Mouse (Mus musculus) MEL (cell line): Measurements from ENCODE around the gene Foxd1. TPM values are rescaled to one million over a fixed set of nuclear protein-coding genes. Genes with fewer than 3 reads are reported as not detected.

Experiments used
- DNase-seq: peaks from one replicate; pipeline ENCODE4 v3.0.0; 2011; ENCODE audit warnings: low read depth, low spot score
- H3K27ac ChIP-seq: 2 replicates; pipeline ENCODE4 v1.5.1; 2012; ENCODE audit warnings: low read depth, mild to moderate bottlenecking, control low read depth, low read length, moderate library complexity; ENCODE audit not compliant: control insufficient read depth
- H3K27me3 ChIP-seq, 2 experiments: fragments of 150-350 bp in 1 of 2; sonication (generic) in 1 of 2; 2 replicates each; pipeline ENCODE4 v1.6.1; 2012; ENCODE audit warnings: low read length in 2 of 2, mild to moderate bottlenecking in 2 of 2, improper control_type of control experiment in 1 of 2, moderate library complexity in 1 of 2; ENCODE audit not compliant: insufficient read depth in 2 of 2, control insufficient read depth in 1 of 2
- H3K36me3 ChIP-seq, 2 experiments: 2 replicates each; pipeline ENCODE4 v1.6.1; 2012 to 2014; ENCODE audit warnings: low read length in 2 of 2, improper control_type of control experiment in 1 of 2, inconsistent platforms in 1 of 2, mild to moderate bottlenecking in 1 of 2; ENCODE audit not compliant: insufficient read depth in 2 of 2, control insufficient read depth in 1 of 2
- H3K4me1 ChIP-seq, 2 experiments: fragments of 150-350 bp in 1 of 2; sonication (generic) in 1 of 2; 2 replicates each; pipeline ENCODE4 v1.6.1; 2012; ENCODE audit warnings: low read length in 2 of 2, improper control_type of control experiment in 1 of 2, mild to moderate bottlenecking in 1 of 2; ENCODE audit not compliant: insufficient read depth in 2 of 2, control insufficient read depth in 1 of 2
- H3K4me3 ChIP-seq, 2 experiments: fragments of 150-350 bp in 1 of 2; sonication (generic) in 1 of 2; 2 replicates each; pipeline ENCODE4 v1.5.1; 2012; ENCODE audit warnings: low read depth in 2 of 2, low read length in 2 of 2, mild to moderate bottlenecking in 2 of 2, moderate library complexity in 2 of 2, control low read depth in 1 of 2, improper control_type of control experiment in 1 of 2; ENCODE audit not compliant: control insufficient read depth in 1 of 2, insufficient read depth in 1 of 2
- H3K79me2 ChIP-seq: 2 replicates; pipeline ENCODE4 v1.6.1; 2012; ENCODE audit warnings: mild to moderate bottlenecking, low read length, moderate library complexity; ENCODE audit not compliant: control insufficient read depth, poor library complexity, insufficient read depth
- H3K9ac ChIP-seq: 2 replicates; pipeline ENCODE4 v1.6.1; 2012; ENCODE audit warnings: low read depth, mild to moderate bottlenecking, control low read depth, low read length, moderate library complexity; ENCODE audit not compliant: control insufficient read depth, poor library complexity, severe bottlenecking
- H3K9me3 ChIP-seq: fragments of 150-350 bp; sonication (generic); replicated peaks from 2 replicates; pipeline ENCODE4 v1.6.1; 2012; ENCODE audit warnings: mild to moderate bottlenecking, low read length, improper control_type of control experiment, moderate library complexity; ENCODE audit not compliant: insufficient read depth
- BHLHE40 ChIP-seq: IDR thresholded peaks from 2 replicates; pipeline ENCODE4 v1.6.1; 2012; ENCODE audit warnings: low read depth, mild to moderate bottlenecking, inconsistent platforms, low read length, improper control_type of control experiment, borderline replicate concordance
- CHD1 ChIP-seq: IDR thresholded peaks from 2 replicates; pipeline ENCODE4 v1.6.1; 2012; ENCODE audit warnings: low read depth, mild to moderate bottlenecking, inconsistent platforms, low read length, improper control_type of control experiment
- E2F4 ChIP-seq: IDR thresholded peaks from 2 replicates; pipeline ENCODE4 v1.6.1; 2011; ENCODE audit warnings: low read depth, low read length, improper control_type of control experiment, borderline replicate concordance
- ELF1 ChIP-seq: IDR thresholded peaks from 2 replicates; pipeline ENCODE4 v1.6.1; 2014; ENCODE audit warnings: low read depth, mild to moderate bottlenecking, inconsistent platforms, low read length, improper control_type of control experiment, moderate library complexity
- EP300 ChIP-seq, 2 experiments: IDR thresholded peaks; 2 replicates each; pipeline ENCODE4 v1.6.1; 2011; ENCODE audit warnings: improper control_type of control experiment in 2 of 2, low read length in 2 of 2, low read depth in 1 of 2, mild to moderate bottlenecking in 1 of 2
- ETS1 ChIP-seq: IDR thresholded peaks from 2 replicates; pipeline ENCODE4 v1.6.1; 2012; ENCODE audit warnings: low read depth, mild to moderate bottlenecking, inconsistent platforms, low read length, improper control_type of control experiment, moderate library complexity
- JUND ChIP-seq: IDR thresholded peaks from 2 replicates; pipeline ENCODE4 v1.6.1; 2011; ENCODE audit warnings: low read depth, mild to moderate bottlenecking, improper control_type of control experiment, low read length
- MAFK ChIP-seq: IDR thresholded peaks from 2 replicates; pipeline ENCODE4 v1.6.1; 2011; ENCODE audit warnings: low read depth, mild to moderate bottlenecking, low read length, improper control_type of control experiment, borderline replicate concordance
- MAZ ChIP-seq: IDR thresholded peaks from 2 replicates; pipeline ENCODE4 v1.6.1; 2012; ENCODE audit warnings: low read depth, mild to moderate bottlenecking, inconsistent platforms, low read length, improper control_type of control experiment
- MEF2A ChIP-seq: IDR thresholded peaks from 2 replicates; pipeline ENCODE4 v1.6.1; 2014; ENCODE audit warnings: low read depth, mild to moderate bottlenecking, inconsistent platforms, low read length, improper control_type of control experiment; ENCODE audit not compliant: poor library complexity, insufficient replicate concordance, severe bottlenecking; ENCODE audit errors: extremely low read depth
- MYB ChIP-seq: IDR thresholded peaks from 2 replicates; pipeline ENCODE4 v1.6.1; 2011; ENCODE audit warnings: mild to moderate bottlenecking, low read depth, low read length, improper control_type of control experiment
- MYC ChIP-seq: IDR thresholded peaks from 2 replicates; pipeline ENCODE4 v1.6.1; 2011; ENCODE audit warnings: low read depth, mild to moderate bottlenecking, low read length, improper control_type of control experiment, moderate library complexity
- NELFE ChIP-seq: IDR thresholded peaks from 2 replicates; pipeline ENCODE4 v1.6.1; 2011; ENCODE audit warnings: low read depth, low read length, improper control_type of control experiment
- NRF1 ChIP-seq: IDR thresholded peaks from 2 replicates; pipeline ENCODE4 v1.6.1; 2014; ENCODE audit warnings: low read depth, mild to moderate bottlenecking, inconsistent platforms, low read length, improper control_type of control experiment, moderate library complexity; ENCODE audit not compliant: poor library complexity, insufficient read depth, severe bottlenecking
- POLR2A ChIP-seq, 2 experiments: IDR thresholded peaks; 2 replicates each; pipeline ENCODE4 v1.6.1; 2011 to 2012; ENCODE audit warnings: low read length in 2 of 2, mild to moderate bottlenecking in 2 of 2, control low read depth in 1 of 2, improper control_type of control experiment in 1 of 2, low read depth in 1 of 2, moderate library complexity in 1 of 2; ENCODE audit not compliant: control insufficient read depth in 1 of 2, insufficient read depth in 1 of 2, poor library complexity in 1 of 2
- POLR2AphosphoS2 ChIP-seq: IDR thresholded peaks from 2 replicates; pipeline ENCODE4 v1.6.1; 2011; ENCODE audit warnings: low read length, improper control_type of control experiment
- RCOR1 ChIP-seq: IDR thresholded peaks from 2 replicates; pipeline ENCODE4 v1.6.1; 2012; ENCODE audit warnings: low read depth, mild to moderate bottlenecking, inconsistent platforms, low read length, improper control_type of control experiment
- USF1 ChIP-seq: IDR thresholded peaks from 2 replicates; pipeline ENCODE4 v1.6.1; 2014; ENCODE audit warnings: low read depth, mild to moderate bottlenecking, inconsistent platforms, low read length, improper control_type of control experiment, moderate library complexity
- ZMIZ1 ChIP-seq: IDR thresholded peaks from 2 replicates; pipeline ENCODE4 v1.6.1; 2012; ENCODE audit warnings: low read depth, mild to moderate bottlenecking, inconsistent platforms, low read length, improper control_type of control experiment, moderate library complexity
- ZNF384 ChIP-seq: IDR thresholded peaks from 2 replicates; pipeline ENCODE4 v1.6.1; 2012; ENCODE audit warnings: low read depth, mild to moderate bottlenecking, inconsistent platforms, low read length, improper control_type of control experiment
- polyA plus RNA-seq, 2 experiments: library from polyadenylated mRNA; stranded (reverse) in 1 of 2; unstranded in 1 of 2; fragments of >175 nt in 1 of 2; fragments of >200 nt in 1 of 2; gene quantifications; 2 replicates each; pipeline versions ENCODE4 v1.2.1 to v1.2.4; 2012; ENCODE audit warnings: low replicate concordance in 2 of 2, low read depth in 1 of 2; ENCODE audit not compliant: insufficient read length in 2 of 2, insufficient read depth in 1 of 2, missing spikeins in 1 of 2
- total RNA-seq: library from RNA; depleted of rRNA; stranded (reverse); fragments of 300-350 nt; gene quantifications from 2 replicates; pipeline ENCODE4 v1.2.3, GENCODE M21; 2012; rRNA removed

Gene Foxd1
- total RNA-seq (not detected in 2 replicates), polyA plus RNA-seq (not detected)

GRCm38 (mm10) chr13:98354090-98354801 is at the start of gene Foxd1:
Gene Foxd1 (plus strand): TSS chr13:98354242.
- no peaks in the 10 kb centered on the region for H3K27me3 ChIP-seq
- no peak for DNase-seq
- no peaks in the 10 kb centered on the region for H3K79me2 ChIP-seq
- TF ChIP-seq MYB (no peak), NRF1 (no peak), JUND (no peak), MYC (no peak), POLR2A (IDR thresholded peaks at IDR 0.05; ENCODE audit: control insufficient read depth in 1 of 2, insufficient read depth in 1 of 2, low read depth in 1 of 2, low read length in 2 of 2, poor library complexity in 1 of 2) (no peak)
- TF ChIP-seq, all 39 proteins: peak for 0
- H3K27ac ChIP-seq = no peak within 1 kb of the TSS
- H3K4me1 ChIP-seq = no peaks in the 10 kb centered on the region
- H3K36me3 ChIP-seq = no peaks in the 10 kb centered on the region
- H3K9me3 ChIP-seq = no peaks in the 10 kb centered on the region
- H3K9ac ChIP-seq = no peak within 1 kb of the TSS
- no peak within 1 kb of the TSS for H3K4me3 ChIP-seq

DNA sequence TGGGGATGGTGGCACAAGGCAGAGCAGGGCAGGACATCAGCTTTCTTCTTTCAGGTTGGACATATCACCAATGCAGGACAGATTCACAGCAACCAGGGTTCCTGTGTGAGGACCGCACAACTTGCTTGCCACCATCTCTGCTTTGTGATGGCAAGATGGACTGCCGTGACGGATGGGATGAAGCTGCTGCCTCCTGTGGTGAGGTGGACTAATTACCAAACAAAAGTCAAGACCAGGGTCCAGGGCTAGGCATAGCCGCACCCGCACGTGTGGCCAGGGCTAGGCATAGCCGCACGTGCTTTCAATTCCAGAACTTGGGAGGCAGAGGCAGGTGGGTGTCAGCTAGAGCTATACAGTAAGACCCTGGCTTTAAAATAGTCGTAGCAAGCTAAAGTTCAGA is 48.8 kb upstream of the Foxd1 start:
- no peak overlapping the region for H3K27ac ChIP-seq
- no peak overlapping the region for H3K4me3 ChIP-seq
- H3K4me1 ChIP-seq = peaks cover 0 to 3% of the 10 kb centered on the region in 2 experiments; a peak in 2 of 4 replicates
- TF ChIP-seq JUND = no peak
- TF ChIP-seq NRF1 = no peak
- TF ChIP-seq ELF1 = no peak
- TF ChIP-seq ZMIZ1 = no peak
- TF ChIP-seq ZNF384 = no peak
- TF ChIP-seq E2F4 = no peak
- no peak for TF ChIP-seq MEF2A
- TF ChIP-seq EP300 (IDR thresholded peaks at IDR 0.05; ENCODE audit: low read depth in 1 of 2, low read length in 2 of 2) = no peak
- TF ChIP-seq POLR2AphosphoS2 = no peak
- no peak for TF ChIP-seq MAZ
- no peak for TF ChIP-seq NELFE
- no peak for TF ChIP-seq ETS1
- no peak for TF ChIP-seq MYC
- no peak for TF ChIP-seq BHLHE40
- TF ChIP-seq USF1 = no peak
- no peak for TF ChIP-seq RCOR1
- no peak for TF ChIP-seq CHD1
- TF ChIP-seq MAFK = no peak
- H3K79me2 ChIP-seq = no peaks in the 10 kb centered on the region
- H3K9ac ChIP-seq = no peak overlapping the region
- no peak for DNase-seq
- no peaks in the 10 kb centered on the region for H3K27me3 ChIP-seq
- no peaks in the 10 kb centered on the region for H3K9me3 ChIP-seq
- H3K36me3 ChIP-seq = peaks cover 4 to 17% of the 10 kb centered on the region in 2 experiments
